Mouse (Mus musculus): Measurements from ENCODE around the gene Senp8.
"Not testable (repeated sequence)": the region's sequence is repeated elsewhere in the genome, so short reads cannot be mapped to it uniquely, and the experiment has no call there.

The Senp8 gene

DNA sequence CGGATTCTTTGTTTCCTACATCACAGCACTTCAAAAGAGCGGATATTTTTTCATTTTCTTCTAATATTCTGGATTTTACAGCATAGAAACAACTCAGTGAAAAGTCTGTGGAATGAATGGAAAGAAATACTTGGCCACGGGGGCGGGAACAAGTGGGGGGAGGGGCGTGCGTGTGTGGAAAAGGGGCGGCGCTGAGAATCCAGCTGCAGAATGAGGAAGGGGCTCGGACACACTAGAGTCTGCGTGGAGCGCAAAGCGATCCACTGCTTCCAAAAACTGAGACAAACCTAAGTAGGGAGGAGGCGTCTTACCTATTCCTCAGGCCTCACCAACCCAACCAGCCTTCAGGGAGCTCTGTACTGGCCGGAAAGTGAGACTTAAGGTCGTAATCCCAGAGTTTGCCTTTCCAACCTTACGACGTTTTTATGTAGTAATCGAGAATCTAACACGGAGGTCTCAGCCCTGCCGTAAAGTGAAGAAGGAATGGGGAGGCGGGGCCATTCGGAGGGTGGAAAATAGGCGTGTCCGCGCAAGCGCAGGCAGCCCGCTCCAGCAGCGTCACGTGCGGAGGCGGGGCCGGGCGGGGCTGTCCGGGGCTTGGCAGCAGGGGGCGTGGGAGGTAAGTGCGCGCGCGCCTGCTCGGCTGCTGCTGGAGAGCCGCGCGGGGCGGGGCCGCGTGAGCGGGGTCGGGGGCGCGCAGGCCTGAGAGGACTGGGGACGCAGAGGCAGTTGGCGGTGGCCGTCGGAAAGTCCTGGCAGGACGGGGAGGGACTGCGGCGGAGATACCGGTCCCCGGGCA lies at the start of gene Senp8, which contains the start of gene Myo9a:
Gene Senp8 (minus strand): TSS at position 444 of the 799 bp plus-strand sequence.
Gene Myo9a (plus strand): TSS at position 630 of the 799 bp plus-strand sequence.
- peak; percentile 98 to 99 for DNase-seq (ENCODE audit: low spot score in 2 of 2)

GRCm38 (mm10) chr9:59766966-59767461 lies 16.5 kb upstream of the Senp8 start:
- DNase-seq (ENCODE audit: low spot score in 2 of 2), result not testable (repeated sequence)

DNA sequence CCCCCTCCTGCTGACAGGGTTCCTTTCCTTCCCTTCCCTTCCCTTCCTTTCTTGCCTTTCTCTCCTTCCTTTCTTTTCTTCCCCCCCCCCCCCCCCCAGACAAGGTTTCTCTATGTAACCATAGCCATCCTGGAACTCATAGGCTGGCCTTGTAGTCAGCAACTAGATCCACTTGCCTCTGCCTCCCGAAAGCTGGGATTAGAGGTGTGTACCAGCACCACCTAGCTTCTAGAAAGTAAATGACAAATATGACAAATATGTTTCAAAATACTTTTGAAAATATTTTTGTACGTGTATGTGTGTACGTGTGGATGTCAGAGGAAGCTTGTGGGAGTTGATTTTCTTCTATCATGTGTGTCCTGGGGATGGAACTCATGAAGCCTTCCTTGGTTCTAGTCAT lies 10.0 kb upstream of the Senp8 start:
- DNase-seq (ENCODE audit: low spot score in 2 of 2), result no peak

DNA sequence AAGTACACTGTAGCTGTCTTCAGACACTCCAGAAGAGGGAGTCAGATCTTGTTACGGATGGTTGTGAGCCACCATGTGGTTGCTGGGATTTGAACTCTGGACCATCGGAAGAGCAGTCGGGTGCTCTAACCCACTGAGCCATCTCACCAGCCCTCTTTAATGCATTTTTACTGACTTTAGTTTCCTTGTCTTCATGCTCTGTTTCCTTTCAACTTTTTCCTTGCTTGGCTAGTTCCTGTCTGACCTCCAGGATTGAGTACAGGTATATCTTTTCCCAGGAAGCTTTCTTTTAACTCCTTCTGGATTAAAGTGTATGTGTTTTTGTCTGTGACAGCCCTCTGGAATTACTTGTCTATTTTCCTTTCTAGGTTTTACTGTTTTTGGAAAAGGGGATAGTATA lies 6.5 kb upstream of the Senp8 start:
- not testable (repeated sequence) for DNase-seq (ENCODE audit: low spot score in 2 of 2)

DNA sequence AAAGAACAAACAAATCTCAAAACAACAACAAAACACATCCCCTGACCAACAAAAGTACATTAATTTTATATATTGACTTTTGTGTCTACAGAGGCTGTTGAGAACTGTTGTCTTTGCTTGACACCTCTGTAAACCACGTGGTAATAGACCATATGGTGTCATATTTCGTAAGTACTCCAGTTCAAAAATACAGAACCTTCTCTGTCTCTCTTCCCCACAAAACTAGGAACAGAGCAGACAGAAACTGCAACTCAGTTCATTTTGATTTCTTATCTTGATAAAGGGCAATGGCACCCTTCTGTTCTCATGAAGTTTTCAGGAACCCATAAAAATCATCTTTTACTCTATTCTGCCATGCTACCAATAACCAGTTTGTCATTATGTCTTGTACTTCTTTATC lies 4.7 kb upstream of the Senp8 start:
- no peak for DNase-seq (ENCODE audit: low spot score in 2 of 2)

DNA sequence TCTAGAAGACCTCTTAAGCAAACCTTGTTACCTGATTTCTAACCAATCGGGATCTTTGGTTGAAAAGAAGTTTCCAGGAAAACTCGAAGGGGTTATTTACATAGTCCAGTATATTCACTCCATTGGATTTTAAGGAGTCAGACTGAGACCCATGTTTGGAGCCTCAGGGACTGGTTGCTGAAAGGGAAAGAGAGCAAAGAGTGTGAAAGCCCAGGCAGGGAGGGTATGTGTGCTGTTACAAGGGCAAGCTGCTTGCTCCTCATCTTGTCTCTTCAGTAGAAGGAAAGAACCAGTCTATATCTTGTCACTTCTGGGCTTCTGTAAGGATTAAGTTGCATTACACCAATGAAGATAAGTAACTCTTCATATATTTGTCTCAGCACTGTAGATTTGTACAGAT lies 1.5 kb upstream of the Senp8 start:
- no peak for DNase-seq (ENCODE audit: low spot score in 2 of 2)

DNA sequence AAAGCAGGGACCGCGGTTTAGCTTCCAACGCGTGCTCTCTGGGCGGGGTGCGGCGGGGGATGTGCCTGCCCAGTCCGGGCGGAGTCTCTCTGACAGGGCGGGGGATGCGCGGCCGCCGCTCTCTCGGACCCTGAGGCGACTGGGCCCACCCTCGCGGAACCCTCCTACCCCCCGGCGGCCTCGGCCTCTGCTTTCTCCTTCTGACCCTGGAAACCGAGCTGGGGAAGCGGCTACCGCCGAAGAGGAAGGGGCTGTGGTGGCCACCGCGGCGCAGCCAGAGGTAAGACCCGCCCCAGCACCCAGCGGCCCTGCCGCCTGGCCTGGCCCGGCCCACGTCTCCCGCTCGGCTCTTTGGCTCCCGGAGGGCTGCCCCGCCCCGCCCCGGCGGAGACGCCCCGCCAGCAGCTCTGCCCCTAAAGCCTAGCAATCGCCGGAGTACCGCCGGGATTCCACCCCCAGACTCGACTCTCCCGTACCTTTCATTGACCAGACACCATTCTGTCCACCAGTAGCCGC lies 614 bp upstream of the Senp8 start:
- peak; percentile 87 to 88 for DNase-seq (ENCODE audit: low spot score in 2 of 2)

- no peak for DNase-seq (ENCODE audit: low spot score in 2 of 2)
Measured at GRCm38 (mm10) chr9:59749581-59750265, 787 bp downstream of the Senp8 start.

- peak in 1 of 2 experiments; percentile 8 for DNase-seq (ENCODE audit: low spot score in 2 of 2)
Measured at GRCm38 (mm10) chr9:59748969-59749368, 1.5 kb downstream of the Senp8 start.

- no peak for DNase-seq (ENCODE audit: low spot score in 2 of 2)
Measured at GRCm38 (mm10) chr9:59748387-59748786, 2.1 kb downstream of the Senp8 start.

DNA sequence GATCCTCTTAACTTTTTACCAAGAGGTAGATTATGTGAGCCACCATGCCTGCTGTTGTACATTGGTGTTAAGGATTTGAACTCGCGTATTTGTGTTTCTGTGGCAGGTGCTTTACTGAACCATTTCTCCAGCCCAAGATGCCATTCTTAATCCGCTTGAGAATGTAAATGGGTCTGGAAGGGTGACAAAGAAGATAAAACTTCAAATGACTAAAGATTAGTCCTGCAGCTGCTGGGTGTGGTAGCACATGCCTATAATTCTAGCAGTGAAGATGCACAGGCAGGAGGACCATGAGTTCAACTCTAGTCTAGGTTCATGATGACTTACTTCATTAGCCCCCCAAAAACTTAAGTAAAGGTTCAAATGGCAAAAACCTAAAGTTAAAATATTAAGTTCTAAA lies 6.6 kb downstream of the Senp8 start:
- no peak for DNase-seq (ENCODE audit: low spot score in 2 of 2)

DNA sequence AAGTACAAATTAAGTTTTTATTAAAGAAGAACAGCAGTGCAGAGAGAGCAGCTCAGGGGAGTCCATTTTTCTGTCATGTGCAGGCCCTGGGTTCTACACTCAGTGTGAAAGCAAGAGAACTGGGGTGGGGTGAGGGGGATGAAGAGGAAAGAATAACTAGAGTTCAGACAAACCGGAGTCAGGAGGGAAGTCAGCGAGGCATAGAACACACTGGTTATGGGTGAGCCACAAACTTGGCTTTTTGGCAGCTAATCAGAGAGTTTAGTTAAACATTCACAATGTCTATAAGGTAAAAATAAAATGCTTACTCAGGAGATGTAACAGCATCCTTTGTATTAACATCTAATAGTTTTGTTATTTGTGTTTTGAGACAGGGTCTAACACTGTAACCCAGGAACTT lies 9.9 kb downstream of the Senp8 start:
- DNase-seq (ENCODE audit: low spot score in 2 of 2), result no peak

DNA sequence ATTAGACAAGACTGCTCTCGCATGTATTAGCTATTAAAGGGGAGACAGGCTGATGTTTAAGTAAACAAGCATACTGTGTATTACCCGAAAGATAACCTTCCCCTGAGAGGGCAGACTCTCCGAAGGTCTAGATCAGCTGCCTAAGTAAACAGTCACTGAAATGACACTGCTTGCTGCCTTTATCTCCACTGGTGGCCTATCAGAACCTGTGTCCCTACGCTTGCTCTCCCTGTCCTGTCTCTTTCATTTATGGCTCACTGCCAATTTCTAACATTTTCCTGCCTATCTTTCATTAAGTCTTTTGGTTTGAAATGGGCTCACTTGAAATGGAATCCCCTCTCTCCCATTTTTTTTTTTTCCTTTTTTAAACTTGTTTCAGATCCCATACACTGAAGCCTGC lies 15.1 kb downstream of the Senp8 start:
- DNase-seq (ENCODE audit: low spot score in 2 of 2), result no peak

- no peak for DNase-seq (ENCODE audit: low spot score in 2 of 2)
Measured at GRCm38 (mm10) chr9:59733075-59733474, 17.4 kb downstream of the Senp8 start.

- DNase-seq (ENCODE audit: low spot score in 2 of 2), result no peak
Measured at GRCm38 (mm10) chr9:59731136-59731535, 19.4 kb downstream of the Senp8 start.

DNA sequence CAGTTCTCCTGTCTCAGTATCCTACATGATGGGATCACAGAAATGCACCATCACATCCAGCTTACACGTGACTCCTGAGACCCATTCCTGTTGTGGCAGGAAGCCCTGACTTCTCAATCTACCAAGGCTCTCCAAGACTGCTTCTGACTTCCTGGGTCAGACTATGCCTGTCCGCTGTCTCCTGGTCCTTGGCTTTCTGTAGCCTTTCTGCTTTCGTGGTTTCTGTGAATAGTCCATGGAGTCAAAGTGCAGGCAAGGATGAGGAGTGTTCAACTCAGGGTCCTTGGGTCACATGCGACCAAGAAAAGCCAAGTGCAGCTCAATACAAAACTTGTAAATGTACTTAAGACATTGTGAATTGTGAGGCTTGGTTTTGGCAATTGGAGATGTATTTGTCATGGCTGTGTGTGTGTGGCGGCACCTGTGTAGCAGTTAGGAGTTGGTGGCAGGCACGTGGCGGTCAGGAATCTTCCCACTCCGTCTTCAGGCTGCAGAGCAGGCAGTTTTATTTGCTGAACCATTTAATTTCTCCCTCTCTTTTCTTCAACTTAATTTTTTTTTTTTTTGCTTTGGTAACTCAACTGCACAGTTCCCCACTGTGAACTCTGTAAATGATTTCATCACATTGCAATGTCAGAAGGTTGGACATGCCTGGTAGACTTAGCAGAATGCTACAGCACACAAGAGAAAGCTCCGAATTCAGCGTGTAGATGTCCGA lies 22.8 kb downstream of the Senp8 start:
- DNase-seq (ENCODE audit: low spot score in 2 of 2), result no peak

DNA sequence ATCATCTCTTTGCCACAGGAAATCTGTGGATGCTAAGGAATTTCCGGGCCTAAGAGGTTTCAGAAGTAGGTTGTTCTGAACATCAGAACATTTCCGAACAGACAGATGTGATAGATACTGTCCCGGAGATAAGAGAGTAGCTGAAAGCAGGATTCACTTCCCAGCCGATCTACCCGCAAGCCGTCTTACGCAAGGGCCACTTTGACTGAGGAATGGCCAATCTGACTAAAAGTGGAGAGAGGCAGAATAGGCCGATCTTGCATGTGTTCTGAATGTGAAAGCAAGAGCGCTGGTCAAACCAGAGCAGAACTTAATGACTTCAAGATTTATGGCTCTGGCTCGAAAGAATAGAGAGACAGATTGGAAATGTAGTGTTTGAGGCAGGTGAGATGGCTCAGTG lies 25.0 kb downstream of the Senp8 start:
- no peak for DNase-seq (ENCODE audit: low spot score in 2 of 2)

- DNase-seq (ENCODE audit: low spot score in 2 of 2), result no peak
Measured at GRCm38 (mm10) chr9:59723791-59724442, 26.6 kb downstream of the Senp8 start.

DNA sequence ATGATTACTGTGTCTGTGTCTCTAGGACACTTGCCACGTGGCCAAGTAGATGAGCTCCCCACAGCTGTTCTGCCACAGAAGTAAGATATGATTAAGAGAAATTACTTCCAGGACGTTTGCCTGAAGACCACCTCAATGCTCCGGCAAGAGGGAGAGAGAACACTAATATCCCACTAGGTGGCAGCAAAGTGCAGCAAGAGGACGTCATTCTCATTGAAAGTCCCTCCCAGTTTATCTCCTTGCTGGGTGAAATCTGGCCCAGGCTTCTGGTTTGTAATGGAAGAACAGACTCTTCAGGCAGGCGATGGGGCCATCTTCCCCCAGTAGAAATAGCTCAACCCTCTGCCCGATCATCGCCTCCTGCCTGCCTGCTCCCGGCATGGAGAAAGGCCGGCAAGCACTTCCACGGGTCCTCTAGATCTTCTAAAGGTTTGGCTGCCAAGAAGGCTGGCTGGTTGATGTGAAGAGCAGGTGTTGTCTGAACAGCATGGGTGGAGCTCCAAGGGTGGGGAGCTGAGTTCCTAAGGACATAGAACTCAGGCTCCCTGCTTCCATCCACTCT lies 27.3 kb downstream of the Senp8 start:
- peak; percentile 38 to 52 for DNase-seq (ENCODE audit: low spot score in 2 of 2)

- DNase-seq (ENCODE audit: low spot score in 2 of 2), result no peak
Measured at GRCm38 (mm10) chr9:59721144-59721543, 29.4 kb downstream of the Senp8 start.

DNA sequence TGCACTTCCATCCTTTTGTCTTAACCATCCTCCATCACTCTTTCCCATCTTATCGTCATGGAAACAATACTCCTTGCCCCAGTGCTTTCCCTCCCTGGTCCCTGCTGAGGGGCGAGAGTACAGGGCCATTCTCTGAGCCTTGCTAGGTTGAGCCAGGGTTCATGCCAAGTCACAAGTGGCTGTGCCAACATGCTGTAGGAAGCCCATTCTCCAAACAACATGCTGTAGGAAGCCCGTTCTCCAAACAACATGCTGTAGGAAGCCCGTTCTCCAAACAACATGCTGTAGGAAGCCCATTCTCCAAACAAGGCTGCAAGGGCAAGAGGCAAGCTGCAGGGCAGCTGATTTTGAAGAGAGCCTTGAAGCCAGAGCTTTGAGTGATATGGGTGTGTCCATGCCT lies 32.3 kb downstream of the Senp8 start:
- no peak for DNase-seq (ENCODE audit: low spot score in 2 of 2)
